Mouse (Mus musculus) B cell, adult 67 days (primary cell): ENCODE results near the gene 1810010D01Rik. TPM values are rescaled to one million over a fixed set of nuclear protein-coding genes. Genes with fewer than 3 reads are reported as not detected.

Source experiments
- total RNA-seq, 2 experiments: library from RNA; stranded (reverse); gene quantifications; 4 replicates each; pipeline ENCODE4 v1.2.4; 2023

1810010D01Rik gene
- 1 to 10 TPM in 1 of 2 experiments, not detected in 1; 1.1 TPM for total RNA-seq

DNA sequence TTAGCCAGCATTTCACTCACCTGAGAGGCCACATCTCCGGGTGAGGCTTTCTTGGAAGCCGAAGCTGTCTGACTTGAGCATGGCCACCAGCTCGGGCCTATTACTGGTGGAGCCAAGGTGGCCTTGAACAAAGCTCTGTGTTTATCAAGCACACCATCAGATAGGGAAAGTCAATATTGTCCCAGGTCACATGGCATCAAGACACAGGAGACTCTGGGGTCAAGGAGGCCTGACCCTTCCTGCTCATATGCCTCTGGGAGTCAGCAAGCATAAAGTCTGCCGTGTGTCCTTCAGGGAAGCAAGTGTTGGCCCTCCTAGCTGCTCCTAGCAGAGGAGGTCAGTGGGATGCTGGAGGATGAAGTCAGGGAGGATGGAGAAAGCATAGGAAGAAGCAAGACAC lies at the start of gene 1810010D01Rik:
TSS of gene 1810010D01Rik (minus strand) at position 114 of the 400 bp plus-strand sequence.

Other genes with a start within 250 kb of the 1810010D01Rik start
- gene Tpcn2, start 75.9 kb upstream of the 1810010D01Rik start, total RNA-seq = 10 to 100 TPM; 25.5 to 26.9 TPM
- gene Mrgprf, start 92.7 kb upstream of the 1810010D01Rik start, total RNA-seq = not detected
- gene Mrgprd, start 106.7 kb upstream of the 1810010D01Rik start, total RNA-seq = not detected